Mouse (Mus musculus): ENCODE results near the gene Txlna.

Txlna gene

DNA sequence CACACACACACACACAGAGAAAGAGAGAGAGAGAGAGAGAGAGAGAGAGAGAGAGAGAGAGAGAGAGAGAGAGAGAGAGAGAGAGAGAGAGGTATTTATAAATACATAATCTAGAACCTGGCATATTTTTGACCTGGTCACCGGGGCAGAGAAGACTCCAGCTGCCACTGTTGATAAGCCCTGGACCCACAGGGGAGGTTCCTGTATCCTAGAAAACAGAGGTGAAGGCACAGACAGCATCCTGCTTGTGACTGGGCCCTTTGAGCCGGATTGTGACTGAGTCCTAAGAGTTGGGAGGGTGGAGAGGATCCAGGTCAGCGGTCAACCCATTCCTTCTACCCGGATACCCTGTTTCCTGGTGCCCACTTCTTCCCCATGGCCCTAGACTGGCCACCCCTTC is 52.0 kb downstream of the Txlna start:
- no peak for DNase-seq (ENCODE audit: extremely low spot score)

- no peak for DNase-seq (ENCODE audit: extremely low spot score)
Observed at GRCm38 (mm10) chr4:129586943-129587342, 53.9 kb downstream of the Txlna start.

DNA sequence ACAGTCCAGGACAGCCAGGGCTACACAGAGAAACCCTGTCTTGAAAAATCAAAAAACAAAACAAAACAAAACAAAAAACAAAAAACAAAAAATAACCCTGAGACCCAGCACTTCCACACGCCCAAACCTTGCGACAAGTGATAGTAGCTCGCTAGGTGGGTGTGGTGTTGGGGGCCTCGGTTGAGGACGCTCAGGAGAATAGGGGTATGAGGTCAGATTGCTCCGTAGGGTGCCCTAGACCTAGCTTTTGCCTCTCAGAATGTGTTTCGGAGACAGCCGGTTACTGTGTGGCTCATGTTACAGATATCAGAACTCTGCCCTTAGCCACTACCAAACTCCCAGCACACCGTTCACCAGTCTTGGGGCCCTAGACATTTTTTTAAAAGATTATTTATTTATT is 55.1 kb downstream of the Txlna start:
- DNase-seq (ENCODE audit: extremely low spot score), result no peak

GRCm38 (mm10) chr4:129584884-129585608 is 55.8 kb downstream of the Txlna start:
- peak; percentile 87 for DNase-seq (ENCODE audit: extremely low spot score)

- no peak for DNase-seq (ENCODE audit: extremely low spot score)
Observed at GRCm38 (mm10) chr4:129584370-129584769, 56.5 kb downstream of the Txlna start.

- no peak for DNase-seq (ENCODE audit: extremely low spot score)
Observed at GRCm38 (mm10) chr4:129582251-129582650, 58.6 kb downstream of the Txlna start.

DNA sequence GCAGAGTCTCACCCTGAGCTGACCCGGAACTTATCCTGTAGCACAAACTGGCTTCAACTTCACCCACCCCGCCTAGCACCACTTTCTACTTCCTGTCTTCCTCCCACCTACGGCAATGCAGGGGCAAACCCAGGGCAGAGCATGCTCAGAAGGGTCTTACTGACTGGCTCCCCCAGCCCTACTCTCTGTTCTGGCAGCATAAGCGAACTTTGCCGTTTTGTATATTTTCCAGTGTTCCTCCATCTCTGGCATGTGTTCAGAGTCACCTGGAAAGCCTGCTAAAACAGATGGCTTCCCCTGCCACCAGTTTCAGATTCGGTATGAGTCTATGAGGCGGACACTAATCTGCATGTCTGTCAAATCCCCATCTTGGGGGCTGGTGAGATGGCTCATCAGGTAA is 60.5 kb downstream of the Txlna start:
- DNase-seq (ENCODE audit: extremely low spot score), result no peak

DNA sequence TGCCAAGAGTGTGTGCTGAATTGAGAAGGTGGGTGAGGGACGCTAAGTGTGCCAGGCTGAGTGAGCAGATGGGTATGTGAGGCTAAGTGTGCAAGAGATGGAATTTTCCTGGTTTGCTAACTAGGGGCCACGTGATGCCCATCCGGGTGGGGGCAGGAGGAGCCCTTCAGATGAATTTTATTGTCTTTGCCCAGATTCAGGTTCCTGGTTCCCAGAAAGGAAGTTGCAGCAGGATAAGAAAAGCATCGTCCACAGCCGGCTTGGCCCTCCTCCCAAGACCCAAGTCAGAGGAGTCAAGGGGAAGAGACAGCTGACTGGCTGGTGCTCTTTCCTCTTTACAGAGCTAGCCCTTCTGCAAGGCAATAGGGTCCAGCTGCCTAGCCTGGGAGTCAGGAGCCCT is 62.4 kb downstream of the Txlna start, which contains the start of gene Fam167b:
TSS of gene Fam167b (minus strand) at position 84 of the 400 bp plus-strand sequence.
- DNase-seq (ENCODE audit: extremely low spot score), result no peak

- DNase-seq (ENCODE audit: extremely low spot score), result no peak
Observed at GRCm38 (mm10) chr4:129577688-129578087, 63.2 kb downstream of the Txlna start.

- peak; percentile 54 for DNase-seq (ENCODE audit: extremely low spot score)
Observed at GRCm38 (mm10) chr4:129576863-129577491, 63.9 kb downstream of the Txlna start.

Measured in embryo, embryonic 9.5 days (tissue).